Mouse (Mus musculus) megakaryocyte-erythroid progenitor cell, adult 5-6 weeks (primary cell): ENCODE measurements around the gene Slc25a45. TPM values are rescaled to one million over a fixed set of nuclear protein-coding genes. Genes with fewer than 3 reads are reported as not detected.
A peak's percentile ranks its signal among the peaks of the same experiment; 100 is the strongest.
"Not testable (repeated sequence)": the region's sequence is repeated elsewhere in the genome, so short reads cannot be mapped to it uniquely, and the experiment has no call there.

ENCODE experiments used
- ATAC-seq: replicated peaks from 2 replicates; pipeline ENCODE4 v1.8.0; 2016; ENCODE audit warnings: mild to moderate bottlenecking, inconsistent platforms; ENCODE audit not compliant: severe bottlenecking, poor library complexity, low FRiP score, low TSS enrichment
- total RNA-seq, 2 experiments: library from RNA; stranded (forward) in 1 of 2; stranded (reverse) in 1 of 2; fragments of 200-1000, 215-1000 nt in 1 of 2; fragments of >200 nt in 1 of 2; fragmentation: Nextera tagmentation in 1 of 2; gene quantifications; 2 replicates each; pipeline ENCODE4 v1.2.3; 2014 to 2017

Gene Slc25a45
- total RNA-seq, 2 experiments from 2014 or later, result 11.7 to 20.1 TPM

DNA sequence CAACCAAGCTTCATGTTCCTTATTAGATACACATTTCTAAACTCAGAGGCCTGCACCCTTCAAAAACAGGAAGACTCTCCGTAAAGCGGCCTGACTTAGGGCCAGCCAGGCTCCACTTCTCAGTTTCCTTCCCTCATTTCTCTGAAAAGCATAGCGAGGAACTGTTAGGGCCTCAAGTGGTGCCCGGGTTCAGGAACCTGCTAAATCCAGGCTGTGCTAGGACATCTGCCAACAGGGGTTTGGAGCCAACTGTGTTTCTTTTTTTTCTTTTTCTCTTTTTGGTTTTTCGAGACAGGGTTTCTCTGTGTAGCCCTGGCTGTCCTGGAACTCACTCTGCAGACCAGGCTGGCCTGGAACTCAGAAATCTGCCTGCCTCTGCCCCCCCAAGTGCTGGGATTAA is 4.5 kb downstream of the Slc25a45 start:
- ATAC-seq, result not testable (repeated sequence)

GRCm38 (mm10) chr19:5883935-5884334 is 6.3 kb downstream of the Slc25a45 start:
- peak; percentile 89 for ATAC-seq

DNA sequence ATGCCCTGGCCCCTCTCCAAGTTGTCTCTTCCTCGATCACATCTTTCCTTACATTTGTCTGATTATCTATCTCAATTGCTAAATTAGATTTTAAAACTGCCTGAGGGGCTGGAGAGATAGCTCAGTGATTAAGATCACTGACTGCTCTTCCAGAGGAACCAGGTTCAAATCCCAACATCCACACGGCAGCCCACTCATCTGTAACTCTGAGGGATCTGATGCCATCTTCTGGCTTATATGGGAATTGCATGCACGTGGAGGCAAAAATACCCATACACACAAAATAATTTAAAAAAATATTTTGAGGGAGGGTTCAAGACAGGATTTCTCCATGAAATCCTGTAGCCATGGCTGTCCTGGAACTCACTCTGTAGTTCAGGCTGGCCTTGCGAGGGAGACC is 8.2 kb downstream of the Slc25a45 start:
- no peak for ATAC-seq

DNA sequence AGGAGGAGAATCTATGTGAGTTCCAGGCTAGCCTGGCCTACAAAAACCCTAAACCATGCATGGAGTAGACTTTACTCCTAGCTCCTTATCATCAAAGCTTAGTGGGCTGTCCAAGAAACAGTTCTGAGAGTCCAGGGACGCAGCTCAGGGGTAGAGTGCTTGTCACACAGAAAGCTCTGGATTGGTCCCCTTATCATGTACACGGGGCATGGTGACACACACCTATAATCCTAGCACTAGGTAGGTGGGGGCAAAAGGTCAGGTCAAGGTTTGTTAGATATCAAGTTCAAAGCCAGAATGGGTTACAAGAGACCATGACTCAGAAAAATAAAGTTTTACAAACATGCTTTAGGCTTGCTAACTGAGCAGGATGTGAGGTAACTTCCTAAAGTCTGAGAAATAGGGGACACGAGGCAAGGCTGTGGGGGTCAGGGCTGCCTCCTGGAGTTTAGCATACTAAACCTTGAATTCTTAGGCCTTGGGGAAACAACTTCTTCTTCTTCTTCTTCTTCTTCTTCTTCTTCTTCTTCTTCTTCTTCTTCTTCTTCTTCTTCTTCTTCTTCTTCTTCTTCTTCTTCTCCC is 9.7 kb downstream of the Slc25a45 start:
- ATAC-seq, result no peak

DNA sequence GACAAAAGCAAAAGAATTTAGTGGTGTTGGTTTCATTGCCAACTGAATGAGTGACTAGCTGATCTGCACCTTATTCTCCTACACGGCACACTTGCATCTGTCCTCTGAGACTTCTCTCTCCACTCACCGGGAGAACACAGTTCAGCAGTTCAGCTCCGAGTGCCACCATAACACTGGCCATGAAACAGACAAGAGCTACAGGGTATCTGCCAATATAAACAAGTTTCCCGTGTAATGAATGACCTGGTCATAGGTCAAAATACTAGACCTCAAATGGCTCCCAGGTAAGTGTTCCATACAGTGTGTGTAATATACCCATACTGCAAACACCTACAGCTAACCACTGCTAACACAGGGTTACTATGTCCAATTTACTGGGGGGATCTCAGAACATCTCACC is 11.6 kb downstream of the Slc25a45 start:
- ATAC-seq, result no peak

DNA sequence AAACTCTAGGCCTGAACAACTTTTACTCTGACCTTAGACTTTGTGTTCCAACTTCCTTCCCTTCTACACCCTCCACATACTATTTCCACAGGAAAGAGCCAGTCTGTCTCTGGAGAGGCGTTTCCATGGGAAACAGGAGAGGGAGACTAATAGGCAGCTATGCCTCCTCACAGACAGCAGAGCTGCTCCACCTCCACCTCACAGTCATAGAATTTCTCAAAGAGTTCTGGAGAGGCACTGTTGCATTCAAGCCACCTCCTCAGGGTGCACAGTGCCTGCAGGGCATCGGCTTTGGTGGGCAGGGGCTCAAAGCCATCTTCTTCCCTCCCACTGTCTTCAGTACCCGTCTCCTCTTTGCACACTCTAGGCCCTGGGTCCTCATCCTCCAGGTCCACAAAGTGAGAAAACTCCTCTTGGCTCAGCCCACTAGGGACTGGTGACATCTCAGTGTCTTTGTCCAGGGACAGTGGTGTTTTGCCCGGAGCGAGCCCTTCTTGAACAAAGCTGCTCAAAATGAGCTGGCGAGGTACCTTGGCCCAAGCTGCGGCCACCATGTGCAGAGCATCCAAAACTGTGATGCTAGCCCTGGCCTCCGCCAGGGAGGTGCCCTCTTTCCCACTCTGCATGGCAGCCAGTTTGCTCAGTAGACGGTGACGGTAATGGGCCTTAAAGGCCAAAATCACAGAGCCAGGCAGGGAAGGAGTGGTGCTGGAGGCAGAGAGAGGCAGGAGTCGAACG is 14.1 kb downstream of the Slc25a45 start:
- no peak for ATAC-seq

- no peak for ATAC-seq
Observed at GRCm38 (mm10) chr19:5892262-5892661, 14.7 kb downstream of the Slc25a45 start.

DNA sequence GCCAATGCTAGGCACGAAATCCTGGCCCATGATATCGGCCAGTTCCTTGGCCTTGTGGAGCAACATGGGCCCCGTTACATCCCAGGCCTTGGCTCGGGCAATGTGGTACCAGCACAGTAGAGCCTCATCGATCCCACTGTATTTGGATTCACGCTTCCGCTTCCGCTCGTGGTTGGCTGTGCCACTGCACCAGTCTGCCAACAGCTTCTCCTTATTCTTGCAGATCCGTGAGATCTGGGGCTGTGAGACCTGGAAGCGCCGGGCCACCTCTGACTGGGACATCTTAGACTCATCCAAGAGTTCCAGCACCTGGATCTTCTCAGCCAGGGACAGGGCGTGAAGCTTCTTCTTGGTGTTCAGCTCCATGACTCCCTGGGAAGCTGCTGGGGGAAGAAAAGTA is 15.1 kb downstream of the Slc25a45 start:
- ATAC-seq, result no peak

DNA sequence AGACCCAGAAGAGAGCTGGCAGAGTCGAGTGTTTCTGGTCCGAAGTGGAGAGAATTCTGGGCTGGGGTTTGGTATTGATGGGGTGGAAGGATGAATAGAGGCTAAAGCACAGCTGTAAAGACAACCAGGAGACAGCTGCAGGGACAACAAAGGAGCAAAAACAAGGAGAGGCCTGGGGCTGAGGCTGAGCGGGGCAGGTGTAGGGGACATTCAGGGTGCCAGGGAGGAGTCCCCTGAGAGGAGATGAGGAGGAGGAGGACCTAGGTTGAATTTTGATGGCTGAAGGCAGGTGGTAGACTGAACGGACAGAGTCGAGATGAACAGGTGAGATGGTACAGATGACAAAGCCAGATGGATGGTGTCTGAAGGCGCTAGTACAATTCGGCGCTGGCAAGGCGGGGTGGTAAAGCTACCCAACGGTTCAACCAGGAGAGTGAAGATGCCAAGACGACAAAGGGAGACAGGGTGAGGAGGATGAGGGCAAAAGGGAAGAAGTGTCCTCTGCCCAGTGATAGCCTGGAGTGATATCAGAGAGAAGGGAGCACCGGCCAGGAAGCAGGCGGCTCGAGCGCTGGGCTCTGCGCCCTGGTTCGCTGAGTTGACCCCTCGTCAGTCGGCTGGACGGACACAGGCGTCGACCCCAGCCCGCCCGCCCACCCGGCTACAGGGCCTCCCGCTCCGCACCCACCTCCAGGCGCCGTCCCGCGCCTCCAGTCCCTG is 15.8 kb downstream of the Slc25a45 start:
- ATAC-seq, result no peak

DNA sequence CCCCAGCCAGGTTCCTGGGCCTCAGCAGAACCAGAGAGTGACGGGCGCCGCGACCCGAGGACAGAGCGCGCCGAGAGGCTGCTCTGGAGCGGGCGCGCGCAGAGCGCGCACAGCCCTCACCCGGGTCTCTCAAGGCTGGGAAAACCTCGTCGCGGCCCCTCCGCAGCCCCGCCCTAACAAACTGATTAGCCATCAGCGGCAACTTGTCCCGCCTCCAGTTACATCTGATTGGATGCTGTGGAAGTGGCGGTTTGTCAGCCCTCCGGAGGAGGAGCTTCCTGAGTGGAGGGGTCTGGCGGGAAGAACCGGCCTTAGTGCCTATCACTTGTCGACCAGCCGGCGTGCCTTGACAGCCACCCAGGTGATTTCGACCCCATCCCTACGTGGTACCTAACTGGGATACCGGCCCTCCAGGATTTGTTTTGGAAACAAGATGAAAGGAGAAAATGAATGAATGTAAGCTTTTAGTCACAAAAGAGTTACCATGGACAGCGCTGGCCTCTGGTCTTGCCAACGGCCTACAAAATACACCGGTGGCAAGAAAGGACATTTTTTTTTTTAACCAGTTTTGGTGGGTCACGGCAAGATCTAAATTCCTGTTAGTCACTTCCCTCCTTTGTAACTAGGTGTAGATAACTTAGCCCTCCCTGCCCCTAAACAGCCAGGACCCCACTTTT is 16.5 kb downstream of the Slc25a45 start, which contains the start of gene Tigd3:
Tigd3 (minus strand) TSS at position 148 of the 677 bp plus-strand sequence.
- peak; percentile 95 for ATAC-seq

- ATAC-seq, result no peak
Observed at GRCm38 (mm10) chr19:5907275-5907674, 29.7 kb downstream of the Slc25a45 start.

DNA sequence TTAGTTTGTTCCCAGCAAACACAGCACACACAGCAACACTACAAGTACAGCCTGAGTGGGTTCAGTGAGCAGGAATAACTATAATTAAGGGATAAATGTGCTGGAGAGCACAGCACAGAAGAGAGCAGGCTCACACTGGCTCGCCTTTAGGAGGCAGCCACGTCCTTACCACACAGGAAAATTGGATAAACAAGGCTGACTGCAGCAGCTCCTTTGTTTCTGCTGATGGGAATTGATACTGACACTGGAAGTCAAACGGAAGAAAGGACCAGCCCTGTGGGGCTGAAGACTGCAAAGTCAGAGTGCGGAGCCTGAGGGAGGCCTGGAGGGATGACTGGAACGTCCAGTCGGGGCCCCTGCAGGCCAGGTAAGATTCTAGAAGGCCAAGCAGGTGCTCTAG is 32.6 kb downstream of the Slc25a45 start:
- no peak for ATAC-seq

DNA sequence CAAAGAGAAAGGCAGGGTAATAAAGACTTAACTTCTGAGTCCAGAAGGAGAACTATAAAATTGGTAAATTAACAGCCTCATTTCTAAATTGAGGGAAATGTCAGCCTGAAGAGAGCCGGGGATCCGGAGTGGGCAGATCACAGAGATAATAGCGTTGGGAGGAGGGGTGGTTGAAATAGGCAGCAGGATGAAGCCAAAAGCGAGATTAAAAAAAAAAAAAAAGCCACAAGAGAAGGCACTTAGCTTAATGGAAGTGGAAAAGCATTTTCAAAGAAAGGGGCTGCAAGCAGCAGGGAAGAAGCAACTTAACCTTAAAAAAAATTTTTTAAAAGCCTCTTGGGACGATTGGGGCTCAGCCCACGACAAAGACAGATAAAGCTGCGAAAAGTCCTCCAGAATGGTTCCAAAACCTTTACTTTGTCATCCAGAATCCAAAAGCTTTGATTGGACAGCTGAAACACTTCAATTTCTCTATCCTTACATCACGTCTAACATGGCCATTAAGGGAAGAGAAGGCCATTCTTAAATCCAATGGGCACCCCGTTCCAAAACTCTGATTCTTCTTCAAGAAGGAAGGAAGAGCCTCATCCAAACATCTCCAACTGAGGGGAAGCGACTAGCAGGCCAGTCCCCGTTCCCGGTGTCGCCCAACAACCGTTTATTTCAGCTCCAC is 34.0 kb downstream of the Slc25a45 start:
- no peak for ATAC-seq

DNA sequence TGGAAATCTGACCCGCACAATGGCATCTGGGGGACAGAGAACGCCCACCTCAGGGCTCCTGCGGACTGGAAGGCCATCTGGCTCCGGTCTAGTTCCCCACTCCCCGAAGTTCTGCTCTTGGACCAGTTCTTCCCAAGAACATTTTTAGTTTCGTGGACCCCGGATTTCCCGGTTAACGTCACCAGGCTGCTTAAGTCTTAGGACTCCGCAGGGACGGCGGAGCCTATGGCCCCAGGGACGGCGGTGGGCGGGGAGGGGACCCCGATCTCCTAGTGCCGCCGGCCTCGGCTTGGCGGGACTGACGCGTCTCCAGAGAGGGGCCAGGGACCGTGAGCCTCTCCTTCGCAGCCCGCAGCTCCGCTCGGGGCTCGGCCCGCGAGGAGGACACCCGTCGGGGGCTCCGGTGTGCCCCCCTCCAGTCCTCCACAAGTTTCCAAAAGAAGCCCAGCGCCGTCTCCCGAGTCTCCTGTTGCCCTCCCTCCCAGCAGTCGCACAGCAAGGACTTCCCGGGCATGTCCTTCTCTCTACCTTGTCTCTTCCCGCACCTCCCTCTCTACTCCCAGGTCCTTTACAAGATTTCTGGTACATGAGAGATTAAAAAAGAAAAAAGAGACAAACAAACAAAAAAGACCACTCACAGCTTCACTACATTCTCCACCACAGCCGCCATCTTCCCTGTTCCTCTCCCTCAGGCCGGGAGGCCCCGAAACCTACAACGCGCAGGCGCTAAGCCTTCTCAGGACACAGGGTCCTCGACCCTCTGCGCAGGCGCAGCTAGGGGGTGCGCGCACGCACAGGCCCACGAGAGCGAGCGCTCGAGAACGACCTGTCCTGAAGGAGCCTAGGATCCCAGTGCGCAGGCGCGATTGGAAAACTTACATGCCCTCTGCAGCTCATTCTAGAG is 34.7 kb downstream of the Slc25a45 start:
- ATAC-seq, result peak; percentile 94

DNA sequence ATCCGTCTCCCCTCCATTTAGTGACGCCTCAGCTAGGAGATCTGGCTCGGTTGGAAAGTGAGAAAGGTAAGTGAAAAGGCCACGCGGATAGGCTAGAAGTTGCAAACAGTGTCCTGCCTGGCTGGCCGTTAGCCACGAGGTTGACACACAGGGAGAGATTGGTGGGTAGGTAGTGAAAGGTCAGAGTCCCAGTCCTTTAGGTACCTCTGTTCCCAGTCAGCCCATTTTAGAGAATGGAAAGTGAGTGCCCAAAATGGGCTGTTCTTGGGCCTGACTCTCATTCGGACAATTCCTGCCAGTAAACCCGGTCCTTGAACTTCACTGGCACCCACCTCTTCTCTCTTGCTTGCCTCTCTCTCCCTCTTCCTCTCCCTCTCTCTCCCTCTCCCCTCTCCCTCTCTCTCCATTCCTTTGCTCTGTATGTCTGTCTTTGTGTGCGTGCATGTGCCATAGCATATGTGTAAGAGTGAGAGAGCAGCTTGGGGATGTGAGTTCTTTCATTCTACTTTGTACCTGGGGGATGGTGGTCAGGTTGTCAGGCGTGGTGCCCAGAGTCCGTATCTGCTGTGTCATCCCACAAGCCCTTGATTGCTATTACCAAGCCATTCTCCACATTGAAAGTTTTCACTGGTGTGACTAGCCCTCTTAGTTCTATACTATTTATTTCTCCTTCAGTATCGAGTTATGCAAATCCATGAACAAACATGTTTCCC is 35.6 kb downstream of the Slc25a45 start, which contains the start of gene Dpf2:
Dpf2 (minus strand) TSS at position 4 of the 713 bp plus-strand sequence.
- ATAC-seq, result peak; percentile 27; the same call in 1 of the 2 replicates

DNA sequence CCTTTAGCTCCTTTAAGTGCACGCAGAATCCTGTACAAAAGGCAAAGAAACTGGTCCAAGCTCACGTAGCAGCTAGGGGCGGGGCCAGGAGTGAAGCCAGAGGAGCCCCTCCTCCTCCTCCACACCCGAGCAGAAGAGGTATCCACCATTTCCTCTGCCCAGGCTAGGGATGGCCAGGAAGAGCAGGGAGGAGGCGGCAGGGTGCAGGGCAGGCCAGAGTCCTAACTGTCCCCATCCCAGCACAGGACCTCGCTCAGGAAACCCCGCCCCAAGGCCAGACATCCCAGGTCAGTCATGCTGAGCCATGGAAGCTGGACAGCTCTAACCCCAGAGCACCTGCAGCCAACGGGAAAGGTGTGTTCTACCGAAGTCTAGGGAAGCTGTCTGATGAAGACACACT is 44.1 kb downstream of the Slc25a45 start:
- ATAC-seq, result 0 out of 2 replicates have a peak, but pooled peaks have one; percentile 0

DNA sequence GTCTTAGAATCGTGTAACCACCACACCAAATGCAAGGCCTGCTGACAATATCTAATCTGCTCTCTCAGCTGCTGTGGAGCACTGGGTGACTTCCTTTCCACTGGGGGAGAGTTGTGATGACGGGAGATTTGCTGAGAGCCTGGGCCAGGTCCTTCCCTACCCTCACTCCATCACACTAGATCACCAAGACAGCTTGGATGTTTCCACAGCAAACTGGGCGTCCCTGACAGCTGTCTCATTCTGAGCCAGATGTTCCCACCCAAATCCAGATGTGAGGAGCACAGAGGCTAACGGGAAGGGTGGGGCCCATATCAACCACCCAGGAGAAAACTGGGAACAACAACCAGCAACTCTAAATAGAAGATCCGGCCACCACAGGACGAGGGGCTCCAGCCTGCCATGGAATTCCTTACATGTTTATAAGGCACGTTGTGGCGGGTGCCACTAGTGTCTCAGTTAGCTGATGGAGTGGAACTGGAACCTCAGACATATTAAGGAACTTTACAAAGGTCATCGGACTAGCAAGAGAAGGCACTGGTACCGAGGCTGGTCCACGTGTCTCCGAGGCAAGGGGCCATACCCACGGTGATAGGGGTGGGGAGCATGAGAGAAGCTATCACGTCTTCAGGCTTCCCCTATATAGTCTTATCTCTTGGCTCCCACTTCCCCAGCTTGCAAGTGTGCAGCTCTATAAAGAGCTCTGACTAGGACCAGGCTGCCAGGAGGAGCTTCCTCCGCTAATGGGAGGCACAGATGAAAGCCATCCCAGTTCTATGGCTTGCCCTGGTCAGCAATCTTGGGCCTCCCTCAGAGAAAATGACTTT is 44.7 kb downstream of the Slc25a45 start:
- peak; percentile 62 for ATAC-seq
